Comparison of ENCODE assay signal across 8 mouse cellular contexts in genomic region chr11:70018131-70018990, GRCm38 (mm10). TPM values are rescaled to one million over a fixed set of nuclear protein-coding genes. Genes with fewer than 3 reads are reported as not detected.
DNase-seq lines count a peak whose midpoint lies in the region; ATAC-seq and TF ChIP-seq lines count a peak whose summit lies in the region.

No protein-coding gene starts in this region.

- TF ChIP-seq CTCF in small intestine, adult 2 months (IDR thresholded peaks at IDR 0.05; ENCODE audit: extremely low read depth, insufficient read length, insufficient replicate concordance, low read depth, low read length) = no peak

- H3K4me3 ChIP-seq in heart, embryonic 13.5 days = peak overlapping the region; percentile 66
- peak overlapping the region; percentile 48 for H3K4me3 ChIP-seq in small intestine, adult 2 months (ENCODE audit: low read depth, low read length)

- no peak for ATAC-seq in heart, embryonic 13.5 days (ENCODE audit: extremely low read depth, insufficient number of reproducible peaks, low FRiP score, low TSS enrichment)

- no peak for TF ChIP-seq POLR2A in small intestine, adult 2 months (IDR thresholded peaks at IDR 0.05; ENCODE audit: low read depth, low read length)

- peak overlapping the region; percentile 87 for H3K27ac ChIP-seq in heart, embryonic 13.5 days (replicated peaks)
- H3K27ac ChIP-seq in small intestine, adult 2 months (ENCODE audit: insufficient read depth, low read depth, low read length) = no peak overlapping the region

- no peaks in the 10 kb centered on the region for H3K27me3 ChIP-seq in heart, embryonic 13.5 days (replicated peaks)
- peaks cover 2% of the 10 kb centered on the region; the same call in 1 of the 2 replicates for H3K27me3 ChIP-seq in small intestine, adult 2 months (ENCODE audit: control insufficient read depth, insufficient read depth, low read length)

- no peaks in the 10 kb centered on the region for H3K9me3 ChIP-seq in heart, embryonic 13.5 days

- peaks cover 81% of the 10 kb centered on the region for H3K4me1 ChIP-seq in heart, embryonic 13.5 days
- H3K4me1 ChIP-seq in small intestine, adult 2 months (ENCODE audit: control insufficient read depth, insufficient read depth, insufficient read length, low read length) = peaks cover 2% of the 10 kb centered on the region; the same call in 1 of the 2 replicates

- peak overlapping the region; percentile 90 for H3K9ac ChIP-seq in heart, embryonic 13.5 days

- peak; percentile 74 for DNase-seq in testis, postnatal 10 days (ENCODE audit: low spot score)
- DNase-seq in testis, postnatal 14 days (ENCODE audit: low spot score) = no peak
- DNase-seq in cerebellum, postnatal 25 days = peak; percentile 79 to 88
- peak; percentile 78 to 81 for DNase-seq in layer of hippocampus, postnatal 10 days (ENCODE audit: low spot score in 2 of 2)
- DNase-seq in lung, postnatal 14 days = peak; percentile 55
- DNase-seq in spleen, adult 12 weeks (ENCODE audit: low spot score) = no peak

- peak overlapping the region; percentile 86 for H3K4me2 ChIP-seq in heart, embryonic 13.5 days

- 2% methylated on average over 25 of the region's 25 CpGs for WGBS in heart, embryonic 13.5 days
- WGBS in small intestine, adult 2 months = 9% methylated on average over 23 of the region's 25 CpGs

- H3K36me3 ChIP-seq in heart, embryonic 13.5 days = peaks cover 9% of the 10 kb centered on the region
- no peaks in the 10 kb centered on the region for H3K36me3 ChIP-seq in small intestine, adult 2 months (ENCODE audit: control insufficient read depth, insufficient read depth, low read length)

RNA-seq across cellular contexts. Expression of gene Dlg4, which starts 1.6 kb away (rescaled TPM):
- polyA plus RNA-seq in heart, embryonic 13.5 days (2015; fragmentation: Nextera tagmentation; extraction: Ambion mirVana) = 4.7 and 5.1 TPM in 2 replicates
- total RNA-seq in layer of hippocampus, postnatal 10 days (2021) = 100 to 1,000 TPM; 705 to 717 TPM
- polyA plus RNA-seq in small intestine, adult 2 months (2012; rRNA removed) = 5.3 and 5.5 TPM in 2 replicates

RNA-seq across cellular contexts. Expression of gene Acadvl, which starts 3.1 kb away (rescaled TPM):
- polyA plus RNA-seq in heart, embryonic 13.5 days (2015; fragmentation: Nextera tagmentation; extraction: Ambion mirVana) = 131 and 140 TPM in 2 replicates
- total RNA-seq in layer of hippocampus, postnatal 10 days (2021) = 10 to 100 TPM; 55.7 to 57.6 TPM
- polyA plus RNA-seq in small intestine, adult 2 months (2012; rRNA removed) = 65.6 and 109 TPM in 2 replicates

RNA-seq across cellular contexts. Expression of gene Dvl2, which starts 18.0 kb away (rescaled TPM):
- polyA plus RNA-seq in heart, embryonic 13.5 days (2015; fragmentation: Nextera tagmentation; extraction: Ambion mirVana) = 20.7 and 22.0 TPM in 2 replicates
- 10 to 100 TPM; 26.1 to 38.9 TPM for total RNA-seq in layer of hippocampus, postnatal 10 days (2021)
- polyA plus RNA-seq in small intestine, adult 2 months (2012; rRNA removed) = 5.2 and 7.4 TPM in 2 replicates

RNA-seq across cellular contexts. Expression of gene Phf23, which starts 22.8 kb away (rescaled TPM):
- 43.8 and 47.9 TPM in 2 replicates for polyA plus RNA-seq in heart, embryonic 13.5 days (2015; fragmentation: Nextera tagmentation; extraction: Ambion mirVana)
- 10 to 100 TPM; 40.1 to 43.7 TPM for total RNA-seq in layer of hippocampus, postnatal 10 days (2021)
- polyA plus RNA-seq in small intestine, adult 2 months (2012; rRNA removed) = 5.7 and 12.4 TPM in 2 replicates

RNA-seq across cellular contexts. Expression of gene Gabarap, which starts 27.4 kb away (rescaled TPM):
- 456 and 466 TPM in 2 replicates for polyA plus RNA-seq in heart, embryonic 13.5 days (2015; fragmentation: Nextera tagmentation; extraction: Ambion mirVana)
- total RNA-seq in layer of hippocampus, postnatal 10 days (2021) = 100 to 1,000 TPM; 256 to 267 TPM
- 211 and 564 TPM in 2 replicates for polyA plus RNA-seq in small intestine, adult 2 months (2012; rRNA removed)

Comparison
In these comparisons a context has a peak if more than half of its experiments do, and no peak if none do; other contexts are left out.
1. DNase-seq: peak in testis, postnatal 10 days (single experiment), cerebellum, postnatal 25 days (2 of 2), layer of hippocampus, postnatal 10 days (2 of 2) and lung, postnatal 14 days (single experiment); none in testis, postnatal 14 days (single experiment) and spleen, adult 12 weeks (single experiment).